ENCODE assay signal across 35 mouse cellular contexts in the genomic region with DNA sequence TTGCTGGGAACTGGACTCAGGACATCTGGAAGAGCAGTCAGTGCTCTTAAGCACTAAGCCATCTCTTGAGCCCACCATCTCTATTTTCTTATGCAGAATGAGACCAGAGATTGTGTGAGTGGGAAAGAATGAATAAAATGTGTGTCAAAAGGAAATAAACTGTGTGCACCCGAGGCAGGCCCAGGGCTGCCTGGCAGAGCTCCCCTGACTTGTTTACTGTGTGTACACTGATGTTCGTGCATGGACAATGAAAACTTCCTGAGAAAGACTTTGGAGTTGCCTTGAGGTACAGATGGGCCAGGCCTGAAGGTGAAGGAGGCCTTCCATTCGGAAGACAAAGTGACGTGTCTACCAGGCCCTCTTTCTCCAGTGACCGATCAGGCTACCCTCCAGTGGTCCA. TPM values are rescaled to one million over a fixed set of nuclear protein-coding genes. Genes with fewer than 3 reads are reported as not detected.
"Had no signal": no experiment of that assay in that cellular context is flagged by ENCODE, and none has a peak within 500 bp of the region (broad histone marks: within the 10 kb centered on the region; RNA-seq: fewer than 3 reads in every experiment).

No protein-coding gene starts in this region.

- H3K27me3 ChIP-seq: heart, embryonic 12.5 days; kidney, embryonic 15.5 days; limb, embryonic 13.5 days; limb, embryonic 15.5 days had no signal

- H3K9me3 ChIP-seq: heart, embryonic 10.5 days; heart, embryonic 12.5 days; hindbrain, embryonic 13.5 days; hindbrain, embryonic 15.5 days; kidney, embryonic 15.5 days; limb, embryonic 13.5 days; limb, embryonic 15.5 days; liver, embryonic 13.5 days had no signal

- H3K4me3 ChIP-seq: heart, embryonic 10.5 days; heart, embryonic 12.5 days; hindbrain, embryonic 13.5 days; hindbrain, embryonic 15.5 days; kidney, embryonic 15.5 days; limb, embryonic 13.5 days; limb, embryonic 15.5 days; liver, embryonic 13.5 days had no signal

- H3K36me3 ChIP-seq: heart, embryonic 10.5 days; heart, embryonic 12.5 days; hindbrain, embryonic 13.5 days; hindbrain, embryonic 15.5 days; kidney, embryonic 15.5 days; limb, embryonic 13.5 days; limb, embryonic 15.5 days; liver, embryonic 13.5 days had no signal

- DNase-seq: forebrain, postnatal 0 days; gastrocnemius, postnatal 14 days; gastrocnemius, postnatal 36 days; heart, adult 18-20 months; heart, postnatal 10 days; heart, postnatal 36 days; kidney, adult 11 months; kidney, adult 2 months; kidney, adult 9 months; kidney, postnatal 14 days; kidney, postnatal 36 days; layer of hippocampus, adult 9-11 months; layer of hippocampus, postnatal 36 days; left cerebral cortex, postnatal 4 days; liver, embryonic 13.5 days had no signal

- H3K4me1 ChIP-seq: heart, embryonic 10.5 days; heart, embryonic 12.5 days; hindbrain, embryonic 13.5 days; hindbrain, embryonic 15.5 days; kidney, embryonic 15.5 days; limb, embryonic 13.5 days; limb, embryonic 15.5 days; liver, embryonic 13.5 days had no signal

- H3K4me2 ChIP-seq: heart, embryonic 12.5 days; hindbrain, embryonic 13.5 days; hindbrain, embryonic 15.5 days; kidney, embryonic 15.5 days; limb, embryonic 13.5 days; limb, embryonic 15.5 days; liver, embryonic 13.5 days had no signal

- H3K9ac ChIP-seq: forebrain, postnatal 0 days; heart, embryonic 12.5 days; hindbrain, embryonic 13.5 days; hindbrain, embryonic 15.5 days; kidney, embryonic 15.5 days; limb, embryonic 13.5 days; limb, embryonic 15.5 days; liver, embryonic 13.5 days had no signal

- ATAC-seq: forebrain, postnatal 0 days; hindbrain, postnatal 0 days; intestine, embryonic 16.5 days had no signal

- H3K27ac ChIP-seq: heart, embryonic 10.5 days; hindbrain, embryonic 13.5 days; hindbrain, embryonic 15.5 days; hindbrain, postnatal 0 days; kidney, embryonic 15.5 days; limb, embryonic 13.5 days; limb, embryonic 15.5 days; liver, embryonic 13.5 days had no signal

RNA-seq across cellular contexts. Expression of a gene that starts 36.2 kb away (rescaled TPM):
- total RNA-seq: gastrocnemius, adult 18-20 months; gastrocnemius, adult 8-10 months; gastrocnemius, postnatal 14 days; gastrocnemius, postnatal 36 days; heart, adult 8-10 months; heart, postnatal 10 days; heart, postnatal 36 days; hematopoietic stem cell, adult 5-6 weeks; left cerebral cortex, postnatal 25 days; liver, adult 2 months had no signal
- polyA plus RNA-seq: heart, embryonic 10.5 days; heart, embryonic 12.5 days; heart, embryonic 14.5 days; heart, embryonic 16.5 days; hindbrain, embryonic 11.5 days; hindbrain, embryonic 13.5 days; hindbrain, embryonic 15.5 days; intestine, embryonic 16.5 days; kidney, adult 2 months; kidney, embryonic 15.5 days; large intestine, adult 2 months; limb, embryonic 11.5 days; limb, embryonic 13.5 days; limb, embryonic 15.5 days; liver, adult 2 months; liver, embryonic 13.5 days had no signal
